Mouse (Mus musculus) E14TG2a.4 (cell line): ENCODE data around the gene Med10.

Experiments used
- CTCF ChIP-seq: conservative IDR thresholded peaks from 2 replicates; pipeline ENCODE4 v1.5.1; 2014; ENCODE audit warnings: low read length
- POU5F1 ChIP-seq: IDR thresholded peaks from 2 replicates; pipeline ENCODE4 v1.6.1; 2014; ENCODE audit warnings: low read length, borderline replicate concordance

- TF ChIP-seq CTCF (no peak), POU5F1 (no peak)
Observed at GRCm38 (mm10) chr13:69823920-69824637, 21.9 kb downstream of the Med10 start.
